Mouse (Mus musculus): ENCODE data around the gene Phlda3.

DNA sequence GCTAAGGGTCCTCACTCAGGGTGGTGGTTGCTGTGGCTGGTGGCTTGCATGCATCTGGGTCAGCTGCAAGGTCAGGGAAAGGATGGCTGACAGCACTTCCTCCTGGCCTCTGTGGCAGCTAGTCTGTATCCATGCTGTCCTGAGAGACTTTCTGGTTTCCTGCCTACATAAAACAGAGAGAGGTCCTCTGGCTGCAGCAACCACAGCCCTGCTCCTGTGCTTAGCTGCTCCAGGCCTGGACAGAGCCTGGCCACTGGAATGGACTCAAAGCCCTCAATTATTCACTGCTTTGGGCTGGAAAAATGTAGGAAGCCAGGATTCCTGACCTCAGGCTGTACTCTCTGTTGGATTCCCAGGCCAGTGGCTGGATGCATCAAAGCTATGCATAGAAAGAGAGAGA is 10.7 kb downstream of the Phlda3 start:
- TF ChIP-seq POLR2A (IDR thresholded peaks at IDR 0.05; ENCODE audit: control insufficient read depth, extremely low read depth, insufficient read depth, low read length, poor library complexity) (no peak), CTCF (IDR thresholded peaks at IDR 0.05; ENCODE audit: borderline replicate concordance, control insufficient read depth, extremely low read depth, insufficient read depth, low read length, poor library complexity) (no peak)
